Mouse (Mus musculus): ENCODE data around the gene H2al1d.
"Not testable (repeated sequence)": the region's sequence is repeated elsewhere in the genome, so short reads cannot be mapped to it uniquely, and the experiment has no call there.

H2al1d gene
- long read RNA-seq, experiment 1 = 0 reads
- long read RNA-seq, experiment 2 = 0 reads

GRCm38 (mm10) chrX:11308524-11308923, at the start of gene H2al1d:
Gene H2al1d, plus strand, starts transcription at chrX:11308824.
- intact Hi-C loops (cut with DNase I) = not testable (repeated sequence)

DNA sequence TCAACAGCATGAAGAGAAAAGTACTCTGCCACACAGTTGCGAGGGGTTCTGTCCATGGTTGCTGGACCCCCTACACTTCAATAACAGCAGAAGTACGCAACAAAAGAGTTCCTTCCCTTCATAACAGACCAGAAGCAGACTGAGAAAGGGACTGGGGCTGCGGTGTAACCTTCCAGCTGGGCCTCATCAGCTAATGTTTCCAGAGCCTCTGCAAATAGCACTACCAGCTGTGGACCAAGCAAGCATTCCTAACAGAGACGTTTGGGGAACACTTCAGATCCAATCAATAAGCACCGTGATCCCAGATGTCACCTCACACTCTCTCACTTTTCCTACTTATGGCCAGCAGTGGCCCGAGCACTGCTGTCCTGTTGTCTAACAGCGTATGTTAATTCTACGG, 43.7 kb upstream of the H2al1d start:
- intact Hi-C loops (cut with DNase I) = no loop called here

DNA sequence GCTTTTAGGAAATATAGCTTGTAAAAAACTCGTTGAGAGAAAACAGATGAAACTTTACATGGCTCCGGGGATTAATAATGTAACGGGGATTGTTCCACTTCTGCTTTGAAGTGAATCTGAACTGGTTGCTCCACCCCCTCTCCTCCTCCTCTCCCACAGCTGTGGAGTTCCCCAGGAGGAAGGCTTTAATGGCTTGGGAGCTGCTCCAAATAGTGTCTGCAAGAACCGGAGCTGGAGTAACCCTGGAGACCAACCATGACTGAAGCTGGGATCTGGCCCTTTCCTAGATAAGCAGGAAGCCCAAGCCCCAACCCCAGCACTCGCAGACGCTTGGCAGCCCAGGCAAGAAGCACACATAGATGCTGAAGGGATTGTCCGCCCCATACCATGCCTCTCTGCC, 40.8 kb upstream of the H2al1d start:
- intact Hi-C loops (cut with DNase I) = no loop called here

DNA sequence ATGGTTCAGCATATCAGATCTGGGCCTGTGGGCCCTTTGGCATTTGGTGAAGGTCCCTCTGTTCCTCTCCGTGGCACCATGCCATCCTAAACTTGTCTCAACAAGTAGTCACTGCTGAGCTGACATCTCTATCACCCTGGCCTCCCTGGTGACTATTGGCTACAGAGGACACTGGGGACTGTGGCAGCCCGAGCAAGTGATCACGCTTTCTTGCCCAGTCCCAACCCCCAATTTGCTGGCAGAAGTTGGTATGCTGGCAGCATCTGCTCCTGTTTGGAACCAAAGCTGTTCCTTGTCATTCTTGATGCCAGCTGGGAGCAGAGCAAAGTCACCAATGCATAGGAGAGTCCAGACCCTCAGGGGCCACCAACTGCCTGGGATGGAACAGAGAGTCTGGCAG, 39.5 kb upstream of the H2al1d start:
- intact Hi-C loops (cut with DNase I) = no loop called here

GRCm38 (mm10) chrX:11273190-11273589, 35.4 kb upstream of the H2al1d start:
- intact Hi-C loops (cut with DNase I) = no loop called here

DNA sequence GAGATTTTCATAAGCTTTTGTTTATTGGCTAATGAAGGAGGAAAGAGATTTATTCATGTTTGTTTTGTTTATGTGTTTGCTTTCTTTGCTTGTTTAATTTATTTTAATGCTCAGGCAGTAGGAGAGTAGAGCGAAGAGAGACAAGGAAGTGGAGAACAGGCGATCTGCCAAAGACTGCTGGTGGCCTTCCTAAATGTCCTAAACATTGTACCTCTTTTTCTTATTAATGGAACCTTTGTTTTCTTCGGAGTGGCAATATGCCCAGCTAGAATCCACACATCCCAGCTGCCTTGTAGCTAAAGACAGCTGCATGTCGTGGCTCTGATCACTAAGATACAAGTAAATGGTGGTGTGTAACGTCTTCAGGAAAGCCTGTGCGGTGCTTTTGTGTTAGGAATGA, 31.5 kb upstream of the H2al1d start:
- intact Hi-C loops (cut with DNase I) = no loop called here

DNA sequence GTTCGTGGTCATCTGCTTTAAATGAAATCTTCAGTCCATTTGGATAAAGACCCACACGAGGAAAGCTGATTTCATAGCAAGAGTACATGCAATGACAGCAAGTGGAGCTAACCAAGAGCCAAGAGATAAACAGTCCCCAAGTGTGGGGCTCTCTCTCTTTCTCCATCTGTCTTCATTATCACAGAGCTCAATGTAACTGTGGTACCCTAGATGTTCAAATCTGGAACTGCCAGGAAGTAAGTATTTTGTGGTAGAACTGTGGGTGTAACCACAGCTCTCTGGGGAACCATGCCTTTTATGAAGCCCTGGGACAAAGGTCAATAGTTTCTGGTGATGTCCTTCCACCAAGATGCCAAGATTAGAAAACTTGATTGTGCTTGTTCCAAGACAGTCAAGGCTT, 27.9 kb upstream of the H2al1d start:
- intact Hi-C loops (cut with DNase I) = no loop called here

DNA sequence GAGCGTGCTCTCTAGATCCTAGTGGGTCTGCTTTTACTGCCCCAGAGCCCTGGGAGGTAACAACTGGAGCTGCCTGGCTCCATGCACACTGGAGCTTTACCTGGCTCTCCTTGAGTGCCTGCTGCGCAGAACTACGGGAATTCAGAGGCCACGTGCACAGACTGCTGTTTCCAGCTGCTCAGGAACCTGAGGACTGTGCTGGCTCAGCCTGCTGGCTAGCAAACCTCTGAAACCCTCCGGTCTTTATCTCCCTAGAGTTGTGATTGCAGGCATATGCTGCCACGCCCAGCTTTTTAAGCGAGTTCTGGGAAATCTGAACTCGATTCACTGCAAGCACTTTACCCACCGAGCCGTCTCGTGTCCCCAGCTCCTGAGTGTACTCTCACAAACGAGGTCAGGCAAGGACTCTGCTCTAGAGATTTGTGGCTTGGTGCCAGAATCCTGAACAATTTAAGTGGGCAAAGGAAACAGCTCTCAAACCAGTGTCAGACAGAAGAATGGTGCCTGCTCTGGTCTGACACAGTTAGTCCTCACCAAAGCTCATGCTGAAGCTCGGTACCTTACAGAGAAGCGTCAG, 20.2 kb upstream of the H2al1d start:
- intact Hi-C loops (cut with DNase I) = no loop called here

- intact Hi-C loops (cut with DNase I) = no loop called here
These were observed 19.4 kb upstream of the H2al1d start for GRCm38 (mm10) chrX:11289244-11289643.

DNA sequence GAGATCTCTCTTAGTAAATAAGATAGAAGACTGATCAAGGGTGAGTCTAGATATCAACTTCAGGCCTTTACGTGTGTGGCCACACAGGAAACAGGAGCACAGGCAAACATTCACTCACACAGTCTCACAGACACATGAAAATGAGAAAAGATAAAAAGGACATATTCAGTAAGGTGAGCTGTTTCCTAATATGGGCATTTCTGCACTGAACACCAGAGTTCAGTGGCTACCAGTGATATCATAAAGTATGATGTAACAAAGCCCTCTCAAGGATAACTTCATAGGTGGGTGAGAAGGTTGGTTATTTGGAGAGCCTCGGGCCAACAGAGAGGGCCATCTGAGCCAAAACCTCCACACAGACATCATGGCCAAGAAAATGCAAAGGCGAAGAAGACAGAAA, 9.7 kb upstream of the H2al1d start, which contains the start of gene H2al1a:
Gene H2al1a (plus strand): TSS at position 301 of the 400 bp plus-strand sequence.
- intact Hi-C loops (cut with DNase I) = not testable (repeated sequence)

GRCm38 (mm10) chrX:11302132-11302531, 6.5 kb upstream of the H2al1d start, which contains the start of gene H2al1b:
Gene H2al1b, plus strand, starts transcription at chrX:11302432.
- intact Hi-C loops (cut with DNase I) = not testable (repeated sequence)

GRCm38 (mm10) chrX:11305355-11305754, 3.3 kb upstream of the H2al1d start, which contains the start of gene H2al1c:
Gene H2al1c, plus strand, starts transcription at chrX:11305655.
- intact Hi-C loops (cut with DNase I) = not testable (repeated sequence)

DNA sequence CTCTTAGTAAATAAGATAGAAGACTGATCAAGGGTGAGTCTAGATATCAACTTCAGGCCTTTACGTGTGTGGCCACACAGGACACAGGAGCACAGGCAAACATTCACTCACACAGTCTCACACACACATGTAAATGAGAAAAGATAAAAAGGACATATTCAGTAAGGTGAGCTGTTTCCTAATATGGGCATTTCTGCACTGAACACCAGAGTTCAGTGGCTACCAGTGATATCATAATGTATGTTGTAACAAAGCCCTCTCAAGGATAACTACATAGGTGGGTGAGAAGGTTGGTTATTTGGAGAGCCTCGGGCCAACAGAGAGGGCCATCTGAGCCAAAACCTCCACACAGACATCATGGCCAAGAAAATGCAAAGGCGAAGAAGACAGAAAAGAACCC, 3.0 kb downstream of the H2al1d start, which contains the start of gene H2al1e:
Gene H2al1e (plus strand): TSS at position 301 of the 400 bp plus-strand sequence.
- intact Hi-C loops (cut with DNase I) = not testable (repeated sequence)

- intact Hi-C loops (cut with DNase I) = not testable (repeated sequence)
These were observed 6.2 kb downstream of the H2al1d start, which contains the start of gene H2al1f for GRCm38 (mm10) chrX:11314858-11315257. Gene H2al1f, plus strand, starts transcription at chrX:11315158.

GRCm38 (mm10) chrX:11317956-11318355, 9.3 kb downstream of the H2al1d start, which contains the start of gene H2al1g:
Gene H2al1g, plus strand, starts transcription at chrX:11318256.
- intact Hi-C loops (cut with DNase I) = not testable (repeated sequence)

DNA sequence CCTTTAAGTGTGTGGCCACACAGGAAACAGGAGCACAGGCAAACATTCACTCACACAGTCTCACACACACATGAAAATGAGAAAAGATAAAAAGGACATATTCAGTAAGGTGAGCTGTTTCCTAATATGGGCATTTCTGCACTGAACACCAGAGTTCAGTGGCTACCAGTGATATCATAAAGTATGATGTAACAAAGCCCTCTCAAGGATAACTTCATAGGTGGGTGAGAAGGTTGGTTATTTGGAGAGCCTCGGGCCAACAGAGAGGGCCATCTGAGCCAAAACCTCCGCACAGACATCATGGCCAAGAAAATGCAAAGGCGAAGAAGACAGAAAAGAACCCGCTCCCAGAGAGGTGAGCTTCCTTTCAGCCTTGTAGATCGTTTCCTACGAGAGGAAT, 12.6 kb downstream of the H2al1d start, which contains the start of gene H2al1h:
Gene H2al1h (plus strand): TSS at position 301 of the 400 bp plus-strand sequence.
- intact Hi-C loops (cut with DNase I) = not testable (repeated sequence)

GRCm38 (mm10) chrX:11324359-11324758, 15.7 kb downstream of the H2al1d start, which contains the start of gene H2al1i:
Gene H2al1i, plus strand, starts transcription at chrX:11324659.
- intact Hi-C loops (cut with DNase I) = not testable (repeated sequence)

DNA sequence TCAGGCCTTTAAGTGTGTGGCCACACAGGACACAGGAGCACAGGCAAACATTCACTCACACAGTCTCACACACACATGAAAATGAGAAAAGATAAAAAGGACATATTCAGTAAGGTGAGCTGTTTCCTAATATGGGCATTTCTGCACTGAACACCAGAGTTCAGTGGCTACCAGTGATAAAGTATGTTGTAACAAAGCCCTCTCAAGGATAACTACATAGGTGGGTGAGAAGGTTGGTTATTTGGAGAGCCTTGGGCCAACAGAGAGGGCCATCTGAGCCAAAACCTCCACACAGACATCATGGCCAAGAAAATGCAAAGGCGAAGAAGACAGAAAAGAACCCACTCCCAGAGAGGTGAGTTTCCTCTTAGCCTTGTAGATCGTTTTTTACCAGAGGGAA, 18.9 kb downstream of the H2al1d start, which contains the start of gene H2al1j:
Gene H2al1j (plus strand): TSS at position 301 of the 400 bp plus-strand sequence.
- intact Hi-C loops (cut with DNase I) = not testable (repeated sequence)

DNA sequence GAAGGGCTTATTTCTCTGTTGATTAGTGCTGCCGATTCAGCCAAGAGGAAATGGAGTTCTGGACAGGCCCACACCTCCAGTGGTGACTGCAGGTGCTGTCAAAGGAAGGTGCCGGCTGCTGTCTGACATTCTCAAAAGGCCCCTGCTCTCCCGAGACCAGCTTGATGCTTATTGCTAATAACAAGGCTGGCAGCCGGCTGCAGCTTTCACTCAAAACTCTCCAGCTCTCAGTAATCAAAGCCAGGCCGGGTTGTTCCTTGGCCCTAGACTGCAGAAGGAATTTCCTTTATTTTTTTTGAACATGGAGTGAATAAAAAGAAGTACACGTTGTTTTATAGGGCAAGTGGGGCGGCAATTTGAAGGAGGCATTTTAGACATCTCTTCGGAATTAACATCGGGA, 37.1 kb downstream of the H2al1d start:
- intact Hi-C loops (cut with DNase I) = no loop called here

GRCm38 (mm10) chrX:11346756-11347155, 38.1 kb downstream of the H2al1d start:
- intact Hi-C loops (cut with DNase I) = no loop called here
